Mouse (Mus musculus): Measurements from ENCODE around the gene Hoxb7. TPM values are rescaled to one million over a fixed set of nuclear protein-coding genes. Genes with fewer than 3 reads are reported as not detected.
A peak's percentile ranks its signal among the peaks of the same experiment; 100 is the strongest.

The Hoxb7 gene
- polyA plus RNA-seq, 1 experiment from 2014 or later, result not detected

- Histone ChIP-seq H3K27ac (replicated peaks in 1 of 2; ENCODE audit: control insufficient read depth in 1 of 2, insufficient read depth in 1 of 2, low read depth in 2 of 2, low read length in 2 of 2) (no peak overlapping the region), H3K9me3 (ENCODE audit: control insufficient read depth, low read length) (no peaks in the 10 kb centered on the region), H3K4me2 (ENCODE audit: low read length) (peak overlapping the region; percentile 60), H3K4me3 (ENCODE audit: control insufficient read depth in 1 of 2, insufficient read depth in 1 of 2, low read depth in 1 of 2, low read length in 2 of 2) (peak overlapping the region in 1 of 2 experiments; percentile 30; a peak in 2 of 4 replicates), H3K27me3 (ENCODE audit: control insufficient read depth, insufficient read depth, low read length) (peaks cover 99% of the 10 kb centered on the region), H3K4me1 (ENCODE audit: control insufficient read depth in 2 of 2, insufficient read depth in 2 of 2, low read length in 2 of 2) (peaks cover 0 to 15% of the 10 kb centered on the region in 2 experiments; a peak in 3 of 4 replicates), H3K9ac (ENCODE audit: low read length) (no peak overlapping the region), H3K36me3 (ENCODE audit: control insufficient read depth, insufficient read depth, low read length) (no peaks in the 10 kb centered on the region)
- no peak for ATAC-seq (ENCODE audit: insufficient number of reproducible peaks, insufficient read depth, low FRiP score, low read depth)
- WGBS, result 2% methylated on average over 36 of the region's 37 CpGs
These were observed 1.4 kb upstream of the Hoxb7 start for GRCm38 (mm10) chr11:96284774-96285734.

- H3K36me3 ChIP-seq (ENCODE audit: control insufficient read depth, insufficient read depth, low read length), result no peaks in the 10 kb centered on the region
- H3K27me3 ChIP-seq (ENCODE audit: control insufficient read depth, insufficient read depth, low read length), result peaks cover 99% of the 10 kb centered on the region
- under 1% methylated on average over 55 of the region's 55 CpGs for WGBS
- H3K4me2 ChIP-seq (ENCODE audit: low read length), result peak overlapping the region; percentile 41
- H3K9me3 ChIP-seq (ENCODE audit: control insufficient read depth, low read length), result no peaks in the 10 kb centered on the region
- peaks cover 0 to 15% of the 10 kb centered on the region in 2 experiments; a peak in 3 of 4 replicates for H3K4me1 ChIP-seq (ENCODE audit: control insufficient read depth in 2 of 2, insufficient read depth in 2 of 2, low read length in 2 of 2)
- no peak for ATAC-seq (ENCODE audit: insufficient number of reproducible peaks, insufficient read depth, low FRiP score, low read depth)
- H3K27ac ChIP-seq (replicated peaks in 1 of 2; ENCODE audit: control insufficient read depth in 1 of 2, insufficient read depth in 1 of 2, low read depth in 2 of 2, low read length in 2 of 2), result no peak overlapping the region
- H3K4me3 ChIP-seq (ENCODE audit: control insufficient read depth in 1 of 2, insufficient read depth in 1 of 2, low read depth in 1 of 2, low read length in 2 of 2), result peak overlapping the region; percentile 0 to 24; a peak in 2 of 4 replicates
- H3K9ac ChIP-seq (ENCODE audit: low read length), result no peak overlapping the region
These were observed 439 bp downstream of the Hoxb7 start for GRCm38 (mm10) chr11:96286739-96287385.

GRCm38 (mm10) chr11:96287411-96287810, 988 bp downstream of the Hoxb7 start:
- Histone ChIP-seq H3K36me3 (ENCODE audit: control insufficient read depth, insufficient read depth, low read length) (no peaks in the 10 kb centered on the region), H3K9me3 (ENCODE audit: control insufficient read depth, low read length) (no peaks in the 10 kb centered on the region), H3K9ac (ENCODE audit: low read length) (no peak overlapping the region), H3K27ac (replicated peaks in 1 of 2; ENCODE audit: control insufficient read depth in 1 of 2, insufficient read depth in 1 of 2, low read depth in 2 of 2, low read length in 2 of 2) (no peak overlapping the region), H3K27me3 (ENCODE audit: control insufficient read depth, insufficient read depth, low read length) (peaks cover 99% of the 10 kb centered on the region), H3K4me3 (ENCODE audit: control insufficient read depth in 1 of 2, insufficient read depth in 1 of 2, low read depth in 1 of 2, low read length in 2 of 2) (peak overlapping the region in 1 of 2 experiments; percentile 24; a peak in 1 of 4 replicates), H3K4me2 (ENCODE audit: low read length) (no peak overlapping the region), H3K4me1 (ENCODE audit: control insufficient read depth in 2 of 2, insufficient read depth in 2 of 2, low read length in 2 of 2) (peaks cover 0 to 15% of the 10 kb centered on the region in 2 experiments; a peak in 3 of 4 replicates)
- no peak for ATAC-seq (ENCODE audit: insufficient number of reproducible peaks, insufficient read depth, low FRiP score, low read depth)
- WGBS, result 1% methylated on average over 9 of the region's 9 CpGs

- Histone ChIP-seq H3K9ac (ENCODE audit: low read length) (no peak overlapping the region), H3K9me3 (ENCODE audit: control insufficient read depth, low read length) (no peaks in the 10 kb centered on the region), H3K4me3 (ENCODE audit: control insufficient read depth in 1 of 2, insufficient read depth in 1 of 2, low read depth in 1 of 2, low read length in 2 of 2) (no peak overlapping the region), H3K4me1 (ENCODE audit: control insufficient read depth in 2 of 2, insufficient read depth in 2 of 2, low read length in 2 of 2) (peaks cover 0 to 15% of the 10 kb centered on the region in 2 experiments; a peak in 3 of 4 replicates), H3K27me3 (ENCODE audit: control insufficient read depth, insufficient read depth, low read length) (peaks cover 99% of the 10 kb centered on the region), H3K27ac (replicated peaks in 1 of 2; ENCODE audit: control insufficient read depth in 1 of 2, insufficient read depth in 1 of 2, low read depth in 2 of 2, low read length in 2 of 2) (no peak overlapping the region), H3K4me2 (ENCODE audit: low read length) (no peak overlapping the region), H3K36me3 (ENCODE audit: control insufficient read depth, insufficient read depth, low read length) (no peaks in the 10 kb centered on the region)
- no peak for ATAC-seq (ENCODE audit: insufficient number of reproducible peaks, insufficient read depth, low FRiP score, low read depth)
- 12% methylated on average over 1 of the region's 1 CpGs for WGBS
These were observed 2.2 kb downstream of the Hoxb7 start for GRCm38 (mm10) chr11:96288455-96289221.

- H3K4me1 ChIP-seq (ENCODE audit: control insufficient read depth in 2 of 2, insufficient read depth in 2 of 2, low read length in 2 of 2), result peaks cover 0 to 8% of the 10 kb centered on the region in 2 experiments; a peak in 2 of 4 replicates
- no peaks in the 10 kb centered on the region for H3K36me3 ChIP-seq (ENCODE audit: control insufficient read depth, insufficient read depth, low read length)
- no peak overlapping the region for H3K4me3 ChIP-seq (ENCODE audit: control insufficient read depth in 1 of 2, insufficient read depth in 1 of 2, low read depth in 1 of 2, low read length in 2 of 2)
- no peaks in the 10 kb centered on the region for H3K9me3 ChIP-seq (ENCODE audit: control insufficient read depth, low read length)
- no peak overlapping the region for H3K4me2 ChIP-seq (ENCODE audit: low read length)
- no peak for ATAC-seq (ENCODE audit: insufficient number of reproducible peaks, insufficient read depth, low FRiP score, low read depth)
- H3K27me3 ChIP-seq (ENCODE audit: control insufficient read depth, insufficient read depth, low read length), result peaks cover 99% of the 10 kb centered on the region
- WGBS, result 1% methylated on average over 21 of the region's 21 CpGs
- H3K27ac ChIP-seq (replicated peaks in 1 of 2; ENCODE audit: control insufficient read depth in 1 of 2, insufficient read depth in 1 of 2, low read depth in 2 of 2, low read length in 2 of 2), result no peak overlapping the region
- H3K9ac ChIP-seq (ENCODE audit: low read length), result no peak overlapping the region
These were observed 2.9 kb downstream of the Hoxb7 start for GRCm38 (mm10) chr11:96289293-96289692.

- no peaks in the 10 kb centered on the region for H3K36me3 ChIP-seq (ENCODE audit: control insufficient read depth, insufficient read depth, low read length)
- no peak overlapping the region for H3K4me2 ChIP-seq (ENCODE audit: low read length)
- no peak overlapping the region for H3K4me3 ChIP-seq (ENCODE audit: control insufficient read depth in 1 of 2, insufficient read depth in 1 of 2, low read depth in 1 of 2, low read length in 2 of 2)
- no peak overlapping the region for H3K27ac ChIP-seq (replicated peaks in 1 of 2; ENCODE audit: control insufficient read depth in 1 of 2, insufficient read depth in 1 of 2, low read depth in 2 of 2, low read length in 2 of 2)
- no peak overlapping the region for H3K9ac ChIP-seq (ENCODE audit: low read length)
- ATAC-seq (ENCODE audit: insufficient number of reproducible peaks, insufficient read depth, low FRiP score, low read depth), result no peak
- H3K27me3 ChIP-seq (ENCODE audit: control insufficient read depth, insufficient read depth, low read length), result peaks cover 99% of the 10 kb centered on the region
- WGBS, result 6% methylated on average over 6 of the region's 6 CpGs
- H3K4me1 ChIP-seq (ENCODE audit: control insufficient read depth in 2 of 2, insufficient read depth in 2 of 2, low read length in 2 of 2), result peaks cover 0 to 5% of the 10 kb centered on the region in 2 experiments; a peak in 1 of 4 replicates
- H3K9me3 ChIP-seq (ENCODE audit: control insufficient read depth, low read length), result no peaks in the 10 kb centered on the region
These were observed 3.4 kb downstream of the Hoxb7 start for GRCm38 (mm10) chr11:96289837-96290236.

Measured in heart, embryonic 14.5 days (tissue).